Mouse (Mus musculus) lung, adult 2 months (tissue): Measurements from ENCODE around the gene Cela3a.

ENCODE experiments used
- CTCF ChIP-seq: fragments of 200-500 bp; IDR thresholded peaks from 2 replicates; pipeline ENCODE4 v1.5.1; 2011; ENCODE audit warnings: mild to moderate bottlenecking, low read length, control low read depth; ENCODE audit not compliant: insufficient read depth
- POLR2A ChIP-seq: fragments of 200-500 bp; IDR thresholded peaks from 2 replicates; pipeline ENCODE4 v1.6.1; 2011; ENCODE audit warnings: low read depth, mild to moderate bottlenecking, control low read depth, low read length, borderline replicate concordance; ENCODE audit errors: extremely low read depth

DNA sequence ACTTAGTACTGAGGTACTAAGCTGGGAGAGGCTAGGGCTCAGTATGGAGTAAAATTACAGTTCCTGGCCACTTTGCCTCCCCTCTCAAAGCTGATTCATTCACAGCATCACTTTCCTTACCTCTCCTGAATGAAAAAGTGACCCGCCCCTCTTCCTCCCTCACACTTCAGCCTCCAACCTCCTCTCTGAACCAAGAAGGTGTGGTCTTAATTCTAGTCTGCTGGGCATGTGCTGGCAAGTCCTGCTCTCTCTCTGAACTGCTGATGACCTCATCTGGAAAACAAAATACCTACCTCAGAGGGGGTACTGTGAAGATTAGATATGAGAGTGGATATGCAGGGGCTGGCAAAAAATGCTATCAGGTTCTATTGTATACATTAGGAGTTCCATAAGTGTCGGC lies 39.5 kb upstream of the Cela3a start:
- no peak for TF ChIP-seq CTCF
- no peak for TF ChIP-seq POLR2A
